20 mouse cellular contexts compared by ENCODE assay signal in genomic region chr10:126014673-126015072, GRCm38 (mm10).
"Had no signal": no experiment of that assay in that cellular context is flagged by ENCODE, and none has a peak within 500 bp of the region (broad histone marks: within the 10 kb centered on the region; RNA-seq: fewer than 3 reads in every experiment).

No protein-coding gene starts in this region.

- H3K4me2 ChIP-seq: liver, embryonic 12.5 days; liver, embryonic 15.5 days; lung, embryonic 15.5 days; midbrain, embryonic 12.5 days; stomach, embryonic 15.5 days had no signal

- H3K9ac ChIP-seq: liver, embryonic 12.5 days; liver, embryonic 15.5 days; lung, embryonic 15.5 days; midbrain, embryonic 12.5 days; stomach, embryonic 15.5 days had no signal

- DNase-seq: kidney, adult 18-20 months; kidney, adult 9 months; kidney, postnatal 14 days; left cerebral cortex, postnatal 4 days; liver; lung, adult 18-20 months; lung, postnatal 10 days; lung, postnatal 4 days; right cerebral cortex, postnatal 25 days; spleen, adult 18-20 months; thymus, postnatal 25 days had no signal

- H3K9me3 ChIP-seq: liver, embryonic 12.5 days; liver, embryonic 15.5 days; lung, embryonic 15.5 days; midbrain, embryonic 12.5 days; stomach, embryonic 15.5 days had no signal

- ATAC-seq: intestine, embryonic 16.5 days; liver, embryonic 12.5 days; midbrain, embryonic 16.5 days had no signal

- H3K4me1 ChIP-seq: liver, embryonic 12.5 days; liver, embryonic 15.5 days; lung, embryonic 15.5 days; midbrain, embryonic 12.5 days; stomach, embryonic 15.5 days had no signal

- H3K27ac ChIP-seq: layer of hippocampus, adult 2 months; liver, embryonic 12.5 days; liver, embryonic 15.5 days; lung, embryonic 15.5 days; midbrain, embryonic 12.5 days; stomach, embryonic 15.5 days had no signal

- H3K27me3 ChIP-seq: liver, embryonic 12.5 days; liver, embryonic 15.5 days; lung, embryonic 15.5 days; midbrain, embryonic 12.5 days; stomach, embryonic 15.5 days had no signal

- H3K4me3 ChIP-seq: layer of hippocampus, adult 2 months; liver, embryonic 12.5 days; liver, embryonic 15.5 days; lung, embryonic 15.5 days; midbrain, embryonic 12.5 days; myocyte; stomach, embryonic 15.5 days had no signal
